Mouse (Mus musculus) NIH3T3 (cell line): ENCODE measurements at regions not wholly inside any gene's neighbourhood (a gene's known extent, or its start where the extent isn't known, plus 50 kb on each side); places are given as distances from the start of the nearest gene placed in this dataset.
A peak's percentile ranks its signal among the peaks of the same experiment; 100 is the strongest.
"Not testable (repeated sequence)": the region's sequence is repeated elsewhere in the genome, so short reads cannot be mapped to it uniquely, and the experiment has no call there.

ENCODE experiments used
- DNase-seq: peaks from one replicate; pipeline ENCODE4 v3.0.0-alpha.2; 2012; ENCODE audit warnings: low read depth

DNA sequence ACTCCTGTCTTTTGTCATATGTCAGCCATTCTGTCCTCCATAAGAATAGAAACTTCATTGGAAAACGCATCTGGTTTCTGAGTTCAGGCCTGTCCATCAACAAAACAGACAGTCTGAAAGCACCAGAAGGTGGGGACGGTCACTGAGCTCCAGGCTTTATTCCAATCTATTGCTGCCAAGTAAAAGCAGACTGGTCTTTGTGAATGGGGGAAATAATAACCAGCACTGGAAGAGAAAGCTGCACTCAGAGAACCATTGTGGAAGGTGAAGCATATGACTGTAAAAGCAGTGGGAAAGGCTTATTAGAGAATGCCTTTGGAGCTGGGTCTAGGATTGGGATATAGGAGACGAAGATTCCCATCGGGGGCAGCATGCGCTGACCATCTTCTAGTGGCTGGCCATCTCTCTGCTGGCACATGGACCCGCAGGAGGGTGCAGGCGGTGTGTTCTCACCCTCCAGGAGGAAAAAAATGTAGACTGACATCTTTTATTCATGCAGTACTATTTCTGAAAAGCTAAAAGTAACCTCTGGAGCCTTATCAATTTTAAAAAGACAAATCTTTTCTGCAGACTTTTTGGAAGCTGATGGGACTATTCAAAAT is 1638.0 kb downstream of the Car8 start:
- no peak for DNase-seq

DNA sequence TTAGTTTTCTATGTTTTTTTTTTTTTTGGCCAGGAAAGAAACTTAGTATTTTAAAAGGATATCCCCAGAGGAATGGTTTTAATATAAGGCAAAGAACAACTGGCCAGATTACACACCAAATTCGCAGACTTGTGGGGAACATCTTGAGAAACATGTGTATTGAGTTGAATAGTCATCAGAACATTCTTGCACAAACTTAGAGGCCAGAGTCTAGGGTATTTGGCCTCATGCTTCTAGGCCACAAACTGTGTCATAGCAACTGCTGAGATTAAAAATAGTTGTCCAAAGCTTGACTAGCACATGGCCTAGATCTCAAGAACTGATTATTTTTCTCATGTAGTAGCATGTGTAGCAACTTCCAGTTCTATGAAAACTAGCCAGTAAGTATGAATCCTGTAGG is 1642.5 kb downstream of the Car8 start:
- DNase-seq: no peak

DNA sequence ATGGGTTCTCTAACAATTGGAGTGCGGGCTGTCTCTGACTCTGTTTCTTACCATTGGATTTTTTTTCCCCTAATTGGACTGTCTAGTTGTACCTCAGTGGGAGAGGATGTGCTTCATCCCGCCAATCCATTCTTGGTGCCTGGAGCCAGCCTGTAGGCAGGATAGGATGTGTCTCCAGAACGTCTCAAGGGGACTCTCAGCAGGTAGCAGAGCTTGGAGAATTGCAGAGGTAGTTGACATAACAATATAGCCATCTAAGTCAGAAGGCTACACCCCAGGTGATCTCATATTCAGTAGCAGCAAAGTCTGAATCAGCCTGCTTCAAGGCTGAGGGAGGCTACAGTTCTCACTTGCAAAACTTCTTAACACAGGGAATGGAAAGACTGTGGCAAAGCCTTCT is 1646.0 kb downstream of the Car8 start:
- not testable (repeated sequence) for DNase-seq

DNA sequence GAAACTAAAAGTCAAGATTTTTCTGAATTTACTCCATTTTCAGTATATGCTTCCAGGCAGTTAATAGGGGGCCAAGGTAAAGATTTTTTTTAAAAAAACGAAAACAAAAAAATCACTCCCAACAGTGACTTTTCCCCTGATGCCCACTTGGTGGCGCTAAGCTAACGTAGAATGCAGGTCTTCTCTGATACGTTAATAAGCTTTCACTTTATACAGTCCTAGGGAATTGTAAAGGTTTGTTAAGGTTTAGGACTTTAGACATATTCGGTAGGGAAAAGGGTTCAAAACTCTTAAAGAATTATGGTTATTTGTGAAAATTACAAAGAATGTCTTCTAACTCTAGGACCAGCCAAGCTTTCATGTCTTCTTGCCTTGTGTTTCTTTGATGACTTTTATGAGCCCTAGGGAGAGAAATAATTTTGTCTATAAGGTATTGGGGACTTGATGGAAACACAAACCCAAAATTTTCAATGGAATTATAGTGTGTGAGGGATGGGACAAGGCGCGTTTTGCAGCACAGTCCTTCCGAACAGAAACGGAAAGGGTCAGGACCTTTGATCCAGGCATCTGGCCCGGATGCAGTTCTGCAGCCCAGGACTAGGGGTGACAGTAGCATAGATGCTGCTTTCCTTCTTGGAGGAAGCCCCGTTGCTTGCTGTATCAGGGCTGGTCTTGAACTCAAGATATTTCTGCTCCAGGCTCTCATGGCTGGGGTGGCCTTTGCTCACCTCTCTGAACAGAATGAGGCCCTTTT is 1677.1 kb downstream of the Car8 start:
- peak; percentile 71 for DNase-seq

DNA sequence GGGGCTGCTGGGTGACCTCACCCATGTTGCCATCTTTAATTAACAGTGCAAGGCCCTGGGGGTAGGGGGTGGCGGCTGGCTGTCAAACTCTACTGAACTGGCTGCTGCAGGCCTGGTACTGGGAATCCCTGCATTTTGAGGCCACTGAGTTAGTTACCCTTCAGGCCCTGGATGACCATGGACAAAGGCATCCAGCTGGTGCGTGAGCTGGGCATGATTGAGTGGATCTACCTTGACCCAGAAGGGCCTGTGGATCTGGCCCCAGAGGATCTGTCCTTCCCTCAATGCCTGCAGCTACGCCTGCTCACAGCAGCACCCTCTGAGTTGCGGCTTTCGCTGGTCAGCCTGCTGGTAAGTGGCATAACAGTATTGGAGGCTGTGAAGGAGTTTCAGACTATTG is 1699.2 kb downstream of the Car8 start:
- DNase-seq: no peak

DNA sequence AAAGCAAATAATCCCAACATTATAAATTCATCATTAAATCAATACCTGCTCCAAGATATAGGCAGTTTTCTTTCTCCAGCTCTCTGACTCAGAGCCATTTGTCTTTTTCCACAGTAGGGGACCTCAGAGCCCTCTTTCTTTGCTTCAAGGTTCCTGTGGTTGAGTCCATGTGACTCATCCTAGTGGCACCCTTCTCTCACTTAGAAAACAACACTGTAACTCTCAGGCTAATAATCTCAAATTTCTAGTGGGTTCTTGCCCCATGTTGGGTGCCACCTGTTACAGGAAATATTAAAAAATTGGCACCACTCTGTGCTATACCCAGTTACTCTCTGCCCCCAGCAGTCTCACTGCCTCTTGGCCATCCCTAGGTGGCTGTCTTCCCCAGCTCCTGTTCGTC is 1706.4 kb downstream of the Car8 start:
- DNase-seq: no peak

DNA sequence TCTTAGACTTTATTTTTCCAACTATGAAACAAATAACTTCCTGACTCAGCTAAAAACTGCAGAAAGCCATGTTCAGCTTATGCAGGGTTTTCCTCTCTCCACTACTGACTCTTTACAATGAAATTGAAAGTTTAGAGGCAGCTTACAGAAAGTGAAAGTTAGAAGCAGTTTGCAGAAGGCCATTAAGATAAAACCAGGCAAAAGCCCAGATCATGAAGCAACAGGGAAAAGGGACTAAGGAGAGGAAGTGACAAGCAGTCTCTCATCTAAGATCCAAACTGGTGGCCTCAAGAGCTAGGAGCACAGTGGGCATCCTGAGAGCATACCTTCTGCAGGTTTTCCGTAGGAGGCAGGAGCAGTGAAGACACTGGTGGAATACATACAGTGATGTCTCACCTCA is 1721.2 kb downstream of the Car8 start:
- no peak for DNase-seq

DNA sequence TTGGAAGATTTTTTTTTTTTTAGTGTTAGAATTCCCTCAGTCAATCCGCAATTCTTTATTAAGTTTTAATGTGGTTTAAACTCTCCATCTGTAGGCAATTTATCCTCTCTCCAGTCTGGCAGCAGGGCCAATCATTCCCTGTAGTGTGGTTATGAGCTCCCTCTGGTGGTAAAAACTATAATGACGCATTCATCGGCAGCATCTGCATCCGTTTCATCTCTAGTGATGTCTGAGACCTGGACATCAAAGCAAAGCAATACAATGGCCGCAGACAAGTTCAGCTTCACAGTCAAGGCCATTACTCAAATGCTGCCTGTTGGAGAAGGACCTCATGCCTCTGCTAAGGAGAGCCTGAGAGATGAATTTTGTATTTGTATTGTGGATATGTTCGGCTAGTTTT is 1721.7 kb upstream of the Impad1 start:
- peak; percentile 88 for DNase-seq

DNA sequence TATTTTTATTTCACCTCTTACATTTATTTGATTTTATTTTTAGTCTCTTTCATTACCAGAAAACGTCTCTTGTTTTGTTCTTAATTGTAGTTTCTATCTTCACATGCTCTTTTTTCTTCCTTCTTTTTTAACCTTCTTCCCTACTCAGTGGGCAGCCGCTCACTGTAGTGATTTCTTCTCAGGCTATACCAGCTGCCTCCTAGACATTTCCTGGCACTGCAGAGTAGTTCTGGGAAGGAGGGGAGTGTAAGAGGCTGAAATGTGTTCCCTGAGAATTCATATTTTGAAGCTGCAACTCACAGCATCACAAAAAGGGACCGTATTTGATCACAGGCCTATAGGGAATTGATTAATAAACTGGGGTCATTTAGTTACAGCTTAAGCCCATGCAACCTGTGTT is 1720.5 kb upstream of the Impad1 start:
- DNase-seq: no peak

DNA sequence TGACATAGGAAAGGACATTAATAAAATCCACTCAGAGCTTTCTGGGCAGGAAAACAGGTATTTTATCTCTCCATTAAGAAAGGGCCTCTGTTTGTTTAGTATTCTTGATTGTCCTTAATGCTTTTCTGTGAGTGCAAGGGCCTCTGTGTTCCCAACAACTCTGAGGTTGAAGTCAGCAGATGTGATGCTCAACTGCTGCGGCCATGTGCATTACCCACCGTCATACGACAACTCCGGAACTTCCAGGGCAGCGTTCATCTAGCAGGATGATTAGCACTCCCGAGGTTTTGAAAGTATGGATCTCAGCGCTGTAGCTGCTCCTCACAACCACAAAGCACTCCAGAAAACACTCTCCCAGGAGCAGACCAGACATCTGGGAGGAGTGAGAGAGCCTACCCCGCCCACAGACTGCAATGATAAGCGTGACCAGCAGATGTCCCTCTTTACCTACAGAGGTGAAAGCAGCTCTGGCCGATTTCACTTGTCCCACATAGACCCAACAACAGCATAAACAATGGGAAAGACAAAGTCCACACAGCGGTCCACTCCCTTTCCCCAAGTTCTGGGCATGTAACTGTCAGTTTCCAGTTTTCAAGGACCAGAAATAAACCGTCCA is 1719.7 kb upstream of the Impad1 start:
- peak; percentile 84 for DNase-seq

DNA sequence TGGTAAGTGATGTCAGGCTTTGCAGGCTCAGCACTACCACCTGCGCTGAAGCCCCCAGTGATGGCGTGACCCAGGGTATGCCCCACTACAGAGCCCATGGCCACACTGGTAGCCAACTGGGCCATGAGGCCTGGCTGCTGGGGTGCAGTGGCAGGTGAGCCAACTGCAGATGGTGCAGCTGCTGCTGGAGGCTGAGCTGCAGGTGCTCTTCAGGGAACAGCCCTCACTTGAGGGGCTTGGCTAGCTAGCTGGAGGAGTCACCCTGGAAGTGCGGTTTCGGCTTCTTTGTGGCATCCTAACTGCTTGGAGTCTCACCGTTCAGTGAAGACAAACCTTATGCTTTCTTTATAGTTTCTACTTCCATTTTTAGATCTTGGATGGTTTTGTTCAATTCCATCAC is 1714.9 kb upstream of the Impad1 start:
- no peak for DNase-seq
